Mouse (Mus musculus) right cerebral cortex, postnatal 10 days (tissue): ENCODE data around the gene Slc25a15.
A peak's percentile ranks its signal among the peaks of the same experiment; 100 is the strongest.

Source experiments
- DNase-seq, 2 experiments: peaks; one replicate each; pipeline ENCODE4 v3.0.0; 2021; ENCODE audit warnings: low spot score in 2 of 2

The Slc25a15 gene

GRCm38 (mm10) chr8:22398142-22398951 lies at the start of gene Slc25a15:
TSS of gene Slc25a15 (minus strand) at chr8:22398597.
- peak; percentile 90 to 92 for DNase-seq

DNA sequence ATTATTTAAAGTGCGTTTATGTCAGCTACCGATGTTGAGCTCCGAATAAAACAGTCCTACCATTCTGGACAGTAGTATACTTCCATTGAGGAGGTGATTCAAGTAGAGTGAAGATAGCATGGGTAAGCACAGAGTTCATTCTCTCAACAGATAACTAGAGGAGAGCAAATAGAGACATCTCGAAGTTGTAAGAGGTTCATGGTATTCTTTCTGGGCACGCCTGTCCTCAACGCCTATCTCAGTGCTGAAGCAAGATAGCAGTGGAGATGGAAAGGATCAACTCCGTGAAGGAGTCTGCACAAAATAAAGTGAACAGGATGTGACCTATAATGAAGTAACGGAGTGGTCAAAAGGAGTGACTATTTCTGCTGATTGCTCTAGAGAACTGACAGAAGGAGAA lies 13.6 kb upstream of the Slc25a15 start:
- no peak for DNase-seq

GRCm38 (mm10) chr8:22411282-22411702 lies 12.9 kb upstream of the Slc25a15 start, which contains the start of gene Mrps31:
TSS of gene Mrps31 (plus strand) at chr8:22411361.
- DNase-seq, result peak; percentile 91 to 93

DNA sequence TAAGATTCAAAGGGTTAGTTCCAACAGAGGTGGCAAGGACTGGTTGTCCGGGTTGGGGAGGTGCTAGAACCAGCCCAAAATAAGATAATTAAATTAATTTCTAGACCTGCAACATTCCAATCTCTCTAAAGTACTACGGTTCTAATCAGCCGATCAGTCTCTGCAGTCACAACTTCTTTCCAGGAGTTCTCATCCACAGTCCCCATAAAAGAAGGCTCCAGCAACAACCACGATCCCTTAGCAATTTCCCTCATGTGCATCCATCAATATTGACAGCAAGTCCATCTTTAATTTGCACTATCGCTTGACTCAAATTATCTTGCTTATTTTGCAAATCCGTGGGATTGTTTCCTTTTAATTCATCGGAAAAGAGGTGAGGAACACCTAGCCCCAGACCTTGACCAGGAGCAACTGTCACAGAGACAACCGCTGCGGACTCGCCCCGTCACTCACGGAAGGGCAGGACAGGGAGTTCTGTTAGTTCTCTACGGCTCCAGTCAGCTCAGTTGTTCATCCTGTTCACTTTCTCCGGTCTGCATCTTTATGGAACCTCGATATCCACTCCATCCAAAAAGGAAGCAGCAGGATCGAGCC lies 12.4 kb upstream of the Slc25a15 start:
- DNase-seq, result no peak

- DNase-seq, result no peak
Observed at GRCm38 (mm10) chr8:22405733-22406132, 7.3 kb upstream of the Slc25a15 start.

GRCm38 (mm10) chr8:22403235-22403634 lies 4.8 kb upstream of the Slc25a15 start:
- no peak for DNase-seq

DNA sequence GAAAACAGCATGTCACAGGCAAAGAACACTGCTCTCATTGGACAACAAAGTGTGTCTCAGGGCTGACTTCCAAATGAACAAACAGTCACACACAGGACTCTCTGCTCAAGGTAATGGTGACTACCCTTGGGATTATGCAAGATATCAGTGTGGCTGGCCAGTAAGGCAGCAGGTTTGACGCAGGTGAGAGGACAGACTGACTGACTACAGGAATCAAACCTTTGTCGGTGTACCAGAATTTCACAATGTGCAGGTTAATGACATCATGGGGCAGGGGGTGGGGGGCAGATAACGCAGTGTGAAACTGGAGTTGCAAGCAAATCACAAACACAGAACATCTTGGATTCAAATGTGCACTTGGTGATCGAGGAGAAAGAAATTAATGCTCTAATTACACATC lies 2.2 kb upstream of the Slc25a15 start:
- no peak for DNase-seq

DNA sequence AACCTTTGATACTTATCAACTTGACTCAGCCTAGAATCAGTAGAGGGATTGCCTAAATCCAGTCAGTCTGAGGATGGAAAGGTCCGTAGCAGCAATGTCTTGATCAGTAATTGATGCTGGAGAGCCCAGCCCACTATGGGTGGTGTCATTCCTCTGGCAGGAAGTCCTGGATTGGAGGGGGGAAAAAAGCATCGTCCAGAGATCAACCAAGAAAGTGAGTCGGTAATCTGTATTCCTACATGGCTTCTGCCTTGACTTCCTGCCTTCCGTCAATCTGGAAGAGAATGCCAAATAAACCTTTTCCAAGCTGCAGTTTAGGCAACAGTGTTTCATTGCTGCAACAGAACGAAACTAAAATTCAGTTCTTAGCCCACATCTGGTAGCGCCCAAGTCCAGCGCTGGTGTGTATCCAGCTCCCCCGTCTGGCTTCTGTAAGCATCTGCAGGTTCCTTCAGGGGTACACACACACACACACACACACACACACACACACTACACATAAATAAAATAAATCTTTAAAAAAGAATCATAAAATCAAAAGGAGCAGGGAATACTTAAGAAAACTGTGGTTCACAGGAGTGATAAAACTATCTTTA lies 986 bp upstream of the Slc25a15 start:
- no peak for DNase-seq

DNA sequence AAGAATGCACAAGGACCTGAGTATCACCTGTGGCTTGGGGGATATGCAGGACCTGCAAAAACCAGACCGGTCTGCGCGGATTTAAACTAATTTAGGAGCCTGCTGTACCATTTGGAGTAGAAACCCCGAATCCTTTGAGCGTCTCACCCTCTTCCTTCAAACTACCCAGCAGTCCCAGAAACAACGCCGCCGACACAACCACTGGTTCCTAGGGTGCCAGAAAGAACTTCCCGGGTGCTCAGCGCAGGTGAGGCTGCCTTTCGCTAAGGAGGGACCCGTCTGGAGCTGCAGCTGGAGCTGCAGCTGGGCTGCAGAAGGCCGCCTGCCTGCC lies 621 bp downstream of the Slc25a15 start:
- no peak for DNase-seq

DNA sequence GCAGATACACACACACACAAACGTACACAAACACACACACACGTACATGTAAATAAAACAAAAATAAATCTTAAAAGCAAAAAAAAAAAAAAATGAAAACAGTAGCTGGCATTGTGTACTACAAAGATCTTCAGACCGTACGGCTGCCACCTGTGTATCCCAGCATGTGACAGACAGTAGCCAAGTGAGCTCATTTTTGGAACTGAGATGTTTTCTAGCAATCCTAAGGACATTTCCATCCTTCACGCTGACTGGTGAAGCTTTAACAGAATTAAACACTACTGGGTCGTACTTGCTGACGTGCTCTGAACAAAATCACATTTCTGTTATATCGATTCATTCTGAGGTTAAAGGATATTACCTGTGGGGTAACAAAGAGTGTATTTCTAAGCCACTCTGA lies 3.1 kb downstream of the Slc25a15 start:
- DNase-seq, result no peak

DNA sequence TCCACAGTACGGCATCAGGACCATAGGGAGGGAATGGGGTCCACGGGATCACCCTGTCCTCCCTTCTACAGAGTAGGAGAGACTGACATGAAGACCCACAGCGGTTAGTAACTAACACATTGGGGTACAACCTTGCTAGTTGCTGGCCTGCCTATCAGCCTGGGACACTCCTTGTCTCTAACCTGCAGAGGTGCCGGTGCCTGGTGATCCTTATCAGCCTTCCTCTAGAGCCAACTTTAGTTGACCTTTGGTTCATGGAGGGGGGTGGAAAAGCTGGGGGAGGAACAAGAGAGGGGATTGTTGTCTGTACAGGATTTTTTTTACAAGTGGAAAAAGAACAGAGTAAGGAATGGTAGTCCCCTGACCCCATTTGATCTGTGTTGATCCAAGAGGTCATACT lies 3.9 kb downstream of the Slc25a15 start:
- no peak for DNase-seq

DNA sequence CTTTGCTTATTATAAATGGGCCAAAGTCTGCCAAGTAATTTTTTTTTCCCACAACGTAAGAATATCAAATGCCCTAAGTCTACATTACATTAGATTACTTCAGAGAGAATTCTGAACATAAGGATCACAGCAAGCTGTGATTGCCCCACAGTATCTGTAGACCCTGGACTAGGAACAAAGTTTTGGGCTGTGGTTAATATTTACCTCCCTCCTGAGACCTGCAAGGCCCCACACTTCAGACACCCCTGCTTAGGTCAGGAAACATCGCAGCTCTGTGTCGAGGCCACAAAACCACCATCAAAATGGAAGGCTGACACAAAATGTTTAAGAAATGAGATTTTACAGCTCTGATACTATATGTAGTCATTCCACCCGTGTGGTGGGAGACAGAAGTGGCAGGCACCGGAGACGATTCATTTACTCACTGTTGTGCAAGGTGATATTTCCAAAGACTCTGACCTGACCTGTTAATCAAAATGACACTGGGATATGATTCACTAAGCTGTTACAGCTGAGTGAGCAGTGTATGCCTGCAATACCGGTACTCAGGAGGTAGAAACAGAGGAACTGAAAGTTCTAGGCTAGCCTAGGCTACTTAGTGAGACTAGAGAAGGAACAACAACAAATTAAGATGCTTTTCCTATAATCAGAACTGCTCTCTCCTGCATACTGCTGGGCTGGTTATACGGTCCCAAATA lies 7.5 kb downstream of the Slc25a15 start:
- DNase-seq, result no peak

DNA sequence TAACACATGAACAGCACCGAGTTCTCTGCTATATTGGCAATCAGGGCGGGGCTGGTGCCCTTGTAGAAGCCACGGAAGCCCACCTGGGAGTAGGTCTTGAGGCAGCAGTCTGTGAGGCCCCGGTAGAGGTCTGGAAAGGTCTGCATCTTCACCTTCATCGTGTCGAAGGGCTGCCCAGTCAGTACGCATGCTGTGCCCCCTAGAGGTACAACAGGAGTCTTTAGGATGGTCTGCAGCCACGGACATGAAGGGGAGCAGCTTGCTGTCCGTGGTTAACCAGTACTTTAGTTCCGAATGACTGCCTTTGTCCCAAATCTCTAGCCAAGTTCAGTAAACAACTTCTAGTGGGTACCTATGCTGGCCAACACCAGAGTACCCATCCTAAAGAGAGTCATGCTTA lies 8.5 kb downstream of the Slc25a15 start:
- no peak for DNase-seq

- no peak for DNase-seq
Observed at GRCm38 (mm10) chr8:22385158-22385557, 13.2 kb downstream of the Slc25a15 start.

DNA sequence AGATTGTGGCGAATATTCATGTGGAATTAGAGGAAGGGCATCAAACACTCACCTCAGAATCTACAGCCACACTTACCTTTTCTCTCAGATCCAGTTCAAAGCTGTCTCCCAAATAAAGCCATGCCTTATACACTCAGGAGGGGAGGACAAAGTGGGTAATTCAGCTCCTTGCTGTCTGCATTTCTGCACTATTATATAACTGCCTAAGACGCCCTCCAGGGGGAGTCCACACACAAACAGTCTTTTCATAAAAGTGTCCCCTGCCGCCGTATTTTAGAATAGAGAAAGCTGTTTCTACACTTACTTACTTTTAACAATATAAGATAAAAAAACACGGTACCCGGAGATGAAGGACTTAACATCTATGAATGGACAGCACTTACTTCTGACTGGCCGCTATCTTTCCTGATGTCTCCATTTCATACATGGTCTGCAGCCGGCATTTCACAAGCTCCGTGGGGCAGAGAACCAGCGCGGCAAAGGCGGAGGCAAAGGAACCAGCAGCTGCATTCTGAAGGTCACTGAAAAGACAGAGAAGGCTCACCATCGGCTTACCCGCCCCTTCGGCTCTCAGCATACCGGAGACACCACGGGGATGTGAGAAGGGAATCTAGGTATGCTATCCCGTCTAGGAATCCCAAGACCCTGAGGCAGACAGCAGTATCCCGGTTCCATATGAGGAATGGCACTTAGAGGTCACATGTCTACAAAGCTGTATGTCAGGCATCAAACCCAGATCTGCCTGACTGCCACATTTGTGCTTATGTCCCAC lies 15.4 kb downstream of the Slc25a15 start:
- no peak for DNase-seq

- no peak for DNase-seq
Observed at GRCm38 (mm10) chr8:22380934-22381333, 17.5 kb downstream of the Slc25a15 start.

DNA sequence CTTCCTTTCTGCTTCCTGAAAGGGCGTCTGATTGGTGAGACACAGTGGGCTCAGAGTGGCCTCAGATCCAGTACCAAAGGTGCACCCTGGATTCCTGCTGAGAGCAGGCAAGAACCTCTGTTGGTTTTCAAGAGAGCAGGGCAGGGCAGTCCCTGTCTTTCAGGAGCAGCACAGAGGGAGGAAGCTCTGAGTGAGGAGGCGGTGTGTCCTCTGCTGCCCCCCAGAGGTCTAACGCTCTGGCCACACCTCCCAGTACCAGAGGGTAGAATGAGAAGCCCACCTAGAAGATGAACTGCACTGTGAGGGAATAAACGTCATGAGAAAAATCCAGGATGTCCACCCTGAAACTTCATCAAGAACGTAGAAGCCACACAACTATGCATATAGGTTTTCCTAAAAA lies 21.5 kb downstream of the Slc25a15 start:
- DNase-seq, result peak in 1 of 2 experiments; percentile 39

GRCm38 (mm10) chr8:22376311-22376710 lies 22.1 kb downstream of the Slc25a15 start:
- DNase-seq, result no peak

DNA sequence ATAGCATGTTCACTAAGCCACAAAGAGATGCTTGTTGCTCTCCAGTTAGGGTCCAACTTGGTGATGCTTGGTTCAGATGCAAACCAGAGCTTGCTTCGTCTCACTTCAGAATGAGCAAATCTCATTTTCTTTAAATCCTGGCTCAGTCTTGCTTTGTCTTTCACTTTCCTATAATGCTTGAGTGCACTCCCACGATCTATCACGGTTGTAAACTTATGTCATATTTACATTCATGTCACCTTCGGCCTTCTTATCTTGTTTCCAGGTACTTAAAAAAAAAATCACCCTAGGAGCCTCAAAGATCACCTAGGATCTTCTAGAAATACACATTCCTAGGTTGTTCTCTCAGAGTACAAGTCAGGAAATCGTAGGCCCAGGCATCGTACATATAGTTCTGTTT lies 38.5 kb downstream of the Slc25a15 start:
- DNase-seq, result no peak

- DNase-seq, result no peak
Observed at GRCm38 (mm10) chr8:22359359-22359758, 39.0 kb downstream of the Slc25a15 start.

GRCm38 (mm10) chr8:22335426-22335825 lies 63.0 kb downstream of the Slc25a15 start:
- DNase-seq, result no peak
